Mouse (Mus musculus) liver, embryonic 11.5 days (tissue): ENCODE results near the gene Ppp2ca. TPM values are rescaled to one million over a fixed set of nuclear protein-coding genes. Genes with fewer than 3 reads are reported as not detected.
A peak's percentile ranks its signal among the peaks of the same experiment; 100 is the strongest.
"Not testable (repeated sequence)": the region's sequence is repeated elsewhere in the genome, so short reads cannot be mapped to it uniquely, and the experiment has no call there.

Experiments
- ATAC-seq: fragments of 200-750 bp; cut with Nextera tagmentation; replicated peaks from 2 replicates; pipeline ENCODE4 v1.8.0; 2017; ENCODE audit warnings: moderate number of reproducible peaks, mild to moderate bottlenecking, moderate TSS enrichment, moderate library complexity; ENCODE audit not compliant: low FRiP score
- DNase-seq: peaks from one replicate; pipeline ENCODE4 v3.0.0-alpha.2; 2017; ENCODE audit warnings: low spot score
- H3K27ac ChIP-seq: fragments of 300-500 bp; sonication (generic); 2 replicates; pipeline ENCODE4 v1.5.1; 2014; ENCODE audit warnings: mild to moderate bottlenecking, low read depth, low read length, control low read depth
- H3K27me3 ChIP-seq: fragments of 300-500 bp; sonication (generic); replicated peaks from 2 replicates; pipeline ENCODE4 v1.6.1; 2014; ENCODE audit warnings: low read length, mixed read lengths; ENCODE audit not compliant: control insufficient read depth, insufficient read depth
- H3K36me3 ChIP-seq: fragments of 300-500 bp; sonication (generic); 2 replicates; pipeline ENCODE4 v1.6.1; 2014; ENCODE audit warnings: mild to moderate bottlenecking, low read length, moderate library complexity, mixed read lengths; ENCODE audit not compliant: control insufficient read depth, insufficient read depth
- H3K4me1 ChIP-seq: fragments of 300-500 bp; sonication (generic); replicated peaks from 2 replicates; pipeline ENCODE4 v1.6.1; 2014; ENCODE audit warnings: low read length, mixed read lengths; ENCODE audit not compliant: control insufficient read depth, insufficient read depth
- H3K4me2 ChIP-seq: fragments of 300-500 bp; sonication (generic); 2 replicates; pipeline ENCODE4 v1.6.1; 2014; ENCODE audit warnings: mild to moderate bottlenecking, control low read depth, moderate library complexity
- H3K4me3 ChIP-seq: fragments of 300-500 bp; sonication (generic); 2 replicates; pipeline ENCODE4 v1.5.1; 2014; ENCODE audit warnings: low read depth, low read length, control low read depth
- H3K9ac ChIP-seq: fragments of 300-500 bp; sonication (generic); 2 replicates; pipeline ENCODE4 v1.6.1; 2014; ENCODE audit warnings: low read depth, low read length, control low read depth
- H3K9me3 ChIP-seq: fragments of 300-500 bp; sonication (generic); 2 replicates; pipeline ENCODE4 v1.6.1; 2016; ENCODE audit warnings: low read length, inconsistent platforms, mixed read lengths; ENCODE audit not compliant: control insufficient read depth
- WGBS: fragments of 180-500 bp; shearing (Covaris S2); extraction: QIAGEN DNeasy Blood & Tissue Kit; methylation state at CpG from one replicate; pipeline ENCODE4 v1.1.7; 2014; 5-methylcytosine and 5-hydroxymethylcytosine counted together
- polyA plus RNA-seq: library from polyadenylated mRNA; unstranded; fragments of >200 nt; fragmentation: Nextera tagmentation; extraction: Ambion mirVana; gene quantifications from 2 replicates; pipeline ENCODE4 v1.2.1, GENCODE M21; 2014

Gene Ppp2ca
- polyA plus RNA-seq, 1 experiment from 2014 or later, result 69.4 TPM

- H3K27ac ChIP-seq, DNase-seq, H3K9ac ChIP-seq, H3K4me2 ChIP-seq, ATAC-seq, H3K4me3 ChIP-seq, H3K9me3 ChIP-seq, H3K4me1 ChIP-seq, H3K27me3 ChIP-seq: not testable (repeated sequence)
- peaks cover 73% of the 10 kb centered on the region for H3K36me3 ChIP-seq
Measured at GRCm38 (mm10) chr11:52120415-52120814, 21.9 kb downstream of the Ppp2ca start.

- Histone ChIP-seq H3K27ac (no peak overlapping the region), H3K4me2 (no peak overlapping the region), H3K36me3 (peaks cover 63% of the 10 kb centered on the region), H3K9ac (no peak overlapping the region), H3K4me1 (no peaks in the 10 kb centered on the region), H3K27me3 (no peaks in the 10 kb centered on the region), H3K9me3 (no peaks in the 10 kb centered on the region), H3K4me3 (no peak overlapping the region)
- no peak for DNase-seq
- no peak for ATAC-seq
- 91% methylated on average over 6 of the region's 6 CpGs for WGBS
Measured at GRCm38 (mm10) chr11:52122045-52122444, 23.6 kb downstream of the Ppp2ca start.

- no peaks in the 10 kb centered on the region for H3K27me3 ChIP-seq
- DNase-seq, result no peak
- 82% methylated on average over 4 of the region's 4 CpGs for WGBS
- H3K4me1 ChIP-seq, result no peaks in the 10 kb centered on the region
- peak; percentile 53; the same call in 1 of the 2 replicates for ATAC-seq
- H3K9me3 ChIP-seq, result no peaks in the 10 kb centered on the region
- no peak overlapping the region for H3K9ac ChIP-seq
- no peak overlapping the region for H3K27ac ChIP-seq
- peaks cover 41% of the 10 kb centered on the region for H3K36me3 ChIP-seq
- H3K4me3 ChIP-seq, result no peak overlapping the region
- H3K4me2 ChIP-seq, result no peak overlapping the region
Measured at GRCm38 (mm10) chr11:52124468-52124867, 26.0 kb downstream of the Ppp2ca start.

GRCm38 (mm10) chr11:52127169-52127568 is 28.7 kb downstream of the Ppp2ca start:
- ATAC-seq (no peak), DNase-seq (no peak)
- WGBS, result 68% methylated on average over 3 of the region's 3 CpGs
- H3K4me3 ChIP-seq, result no peak overlapping the region
- peaks cover 18% of the 10 kb centered on the region for H3K36me3 ChIP-seq
- no peak overlapping the region for H3K9ac ChIP-seq
- H3K27ac ChIP-seq, result no peak overlapping the region
- no peaks in the 10 kb centered on the region for H3K27me3 ChIP-seq
- no peaks in the 10 kb centered on the region for H3K4me1 ChIP-seq
- H3K4me2 ChIP-seq, result no peak overlapping the region
- no peaks in the 10 kb centered on the region for H3K9me3 ChIP-seq

GRCm38 (mm10) chr11:52127760-52128159 is 29.3 kb downstream of the Ppp2ca start:
- Histone ChIP-seq H3K9me3 (no peaks in the 10 kb centered on the region), H3K27ac (no peak overlapping the region), H3K4me2 (no peak overlapping the region), H3K9ac (no peak overlapping the region), H3K27me3 (no peaks in the 10 kb centered on the region), H3K4me3 (no peak overlapping the region), H3K4me1 (no peaks in the 10 kb centered on the region), H3K36me3 (peaks cover 14% of the 10 kb centered on the region)
- peak; percentile 19; the same call in 1 of the 2 replicates for ATAC-seq
- WGBS, result 65% methylated on average over 5 of the region's 5 CpGs
- DNase-seq, result no peak

DNA sequence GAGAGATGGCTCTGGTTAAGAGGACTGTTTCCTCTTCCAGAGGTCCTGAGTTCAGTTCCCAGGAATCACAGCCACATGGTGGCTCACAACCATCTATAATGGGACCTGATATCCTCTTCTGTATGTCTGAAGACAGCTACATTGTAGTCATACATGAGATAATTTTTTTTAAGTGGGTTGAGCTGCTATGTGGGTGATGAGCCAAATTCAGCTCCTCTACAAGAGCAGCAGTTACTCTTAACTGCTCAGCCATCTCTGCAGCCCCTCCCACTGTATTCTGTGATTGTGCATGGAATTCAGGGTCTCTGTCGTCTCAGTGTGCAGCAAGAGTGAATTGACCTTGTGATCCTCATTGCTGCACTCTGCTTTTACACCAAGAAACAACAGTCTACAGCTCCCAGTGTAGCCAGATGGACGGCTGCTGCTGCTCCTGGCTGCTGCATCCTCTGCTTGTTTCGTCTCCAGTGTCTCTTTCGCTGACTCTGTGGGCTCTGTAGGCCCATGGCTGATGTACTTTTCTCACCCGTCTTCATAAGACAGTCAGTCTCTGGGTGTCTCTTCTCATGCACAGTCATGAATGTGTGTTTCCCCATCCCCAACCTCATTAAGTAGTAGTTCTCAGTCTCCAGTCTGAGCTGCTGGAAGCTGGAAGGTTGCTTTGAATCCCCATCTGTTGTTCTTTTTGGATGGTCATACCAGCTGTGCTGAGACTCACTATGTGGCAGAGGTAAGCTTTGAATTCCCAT is 30.0 kb downstream of the Ppp2ca start:
- Histone ChIP-seq H3K36me3 (peaks cover 12% of the 10 kb centered on the region), H3K4me1 (no peaks in the 10 kb centered on the region), H3K4me3 (no peak overlapping the region), H3K27ac (no peak overlapping the region), H3K27me3 (no peaks in the 10 kb centered on the region), H3K4me2 (no peak overlapping the region), H3K9me3 (no peaks in the 10 kb centered on the region), H3K9ac (no peak overlapping the region)
- WGBS, result 79% methylated on average over 5 of the region's 5 CpGs
- ATAC-seq (no peak), DNase-seq (no peak)

DNA sequence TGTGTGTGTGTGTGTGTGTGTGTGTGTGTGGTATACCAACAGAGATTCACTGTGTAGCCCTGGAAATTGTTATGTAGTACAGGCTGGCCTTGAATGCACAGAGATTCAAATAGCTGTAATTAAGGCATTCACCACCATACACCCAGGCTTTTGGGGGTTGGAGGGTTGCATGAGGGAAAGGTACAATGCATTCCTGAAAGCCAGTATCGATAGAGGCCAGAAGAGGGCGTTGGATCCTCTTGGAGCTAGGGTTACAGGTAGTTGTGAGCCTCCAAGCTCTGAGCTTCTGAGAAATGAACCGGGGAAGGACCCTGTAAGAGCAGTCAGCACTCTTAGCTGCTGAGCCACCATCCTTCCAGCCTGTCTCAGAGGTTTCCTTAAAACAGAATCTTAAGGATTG is 30.7 kb downstream of the Ppp2ca start:
- no peak for ATAC-seq

GRCm38 (mm10) chr11:52129621-52130450 is 31.4 kb downstream of the Ppp2ca start:
- DNase-seq (no peak), ATAC-seq (no peak)
- no peak overlapping the region for H3K27ac ChIP-seq
- WGBS, result 83% methylated on average over 10 of the region's 10 CpGs
- no peaks in the 10 kb centered on the region for H3K27me3 ChIP-seq
- no peak overlapping the region for H3K9ac ChIP-seq
- H3K9me3 ChIP-seq, result no peaks in the 10 kb centered on the region
- H3K4me2 ChIP-seq, result no peak overlapping the region
- no peak overlapping the region for H3K4me3 ChIP-seq
- H3K36me3 ChIP-seq, result peaks cover 2% of the 10 kb centered on the region; the same call in 1 of the 2 replicates
- H3K4me1 ChIP-seq, result no peaks in the 10 kb centered on the region

More for the DNA sequence above, 30.7 kb downstream of the Ppp2ca start:
- H3K4me3 ChIP-seq, result no peak overlapping the region
- no peak overlapping the region for H3K9ac ChIP-seq
- no peaks in the 10 kb centered on the region for H3K4me1 ChIP-seq
- 27% methylated on average over 3 of the region's 3 CpGs for WGBS
- H3K27ac ChIP-seq, result no peak overlapping the region
- no peaks in the 10 kb centered on the region for H3K27me3 ChIP-seq
- H3K36me3 ChIP-seq, result peaks cover 8% of the 10 kb centered on the region; the same call in 1 of the 2 replicates
- no peak overlapping the region for H3K4me2 ChIP-seq
- H3K9me3 ChIP-seq, result no peaks in the 10 kb centered on the region
- DNase-seq, result no peak
